Mouse (Mus musculus) liver, adult 2 months (tissue): ENCODE data around the gene Gm4869. TPM values are rescaled to one million over a fixed set of nuclear protein-coding genes. Genes with fewer than 3 reads are reported as not detected.

Experiments used
- DNase-seq: peaks from one replicate; pipeline ENCODE4 v3.0.0-alpha.2; 2011; ENCODE audit warnings: low read depth, low spot score; ENCODE audit errors: extremely low read depth
- H3K27ac ChIP-seq: fragments of 200-500 bp; replicated peaks from 2 replicates; pipeline ENCODE4 v1.5.1; 2012; ENCODE audit warnings: low read depth, mild to moderate bottlenecking, control low read depth, inconsistent platforms, low read length; ENCODE audit not compliant: insufficient read depth
- H3K27me3 ChIP-seq: fragments of 200-500 bp; 2 replicates; pipeline ENCODE4 v1.6.1; 2012; ENCODE audit warnings: mild to moderate bottlenecking, moderate library complexity, low read length, inconsistent platforms; ENCODE audit not compliant: control insufficient read depth, insufficient read depth
- H3K36me3 ChIP-seq: fragments of 200-500 bp; 2 replicates; pipeline ENCODE4 v1.6.1; 2012; ENCODE audit warnings: low read length, inconsistent platforms; ENCODE audit not compliant: control insufficient read depth, insufficient read depth
- H3K4me1 ChIP-seq: fragments of 200-500 bp; 2 replicates; pipeline ENCODE4 v1.6.1; 2011; ENCODE audit warnings: low read length; ENCODE audit not compliant: control insufficient read depth, insufficient read depth
- H3K4me3 ChIP-seq: fragments of 200-500 bp; 2 replicates; pipeline ENCODE4 v1.5.1; 2011; ENCODE audit warnings: low read depth, mild to moderate bottlenecking, control low read depth, low read length, moderate library complexity; ENCODE audit not compliant: insufficient read depth
- H3K79me2 ChIP-seq: fragments of 200-500 bp; 2 replicates; pipeline ENCODE4 v1.6.1; 2012; ENCODE audit warnings: inconsistent platforms, mild to moderate bottlenecking, low read length, moderate library complexity; ENCODE audit not compliant: control insufficient read depth, insufficient read depth
- H3K9ac ChIP-seq: fragments of 200-500 bp; 2 replicates; pipeline ENCODE4 v1.6.1; 2012; ENCODE audit warnings: low read depth, mild to moderate bottlenecking, control low read depth, inconsistent platforms, low read length
- CTCF ChIP-seq: fragments of 200-500 bp; IDR thresholded peaks from 2 replicates; pipeline ENCODE4 v1.5.1; 2011; ENCODE audit warnings: low read depth, low read length, control low read depth
- POLR2A ChIP-seq: fragments of 200-500 bp; IDR thresholded peaks from 2 replicates; pipeline ENCODE4 v1.6.1; 2011; ENCODE audit warnings: low read length, control low read depth; ENCODE audit not compliant: insufficient read depth; ENCODE audit errors: extremely low read depth
- WGBS: fragments of 180-500 bp; shearing (Covaris S2); methylation state at CpG from one replicate; pipeline ENCODE4 v1.1.7; 2018; 5-methylcytosine and 5-hydroxymethylcytosine counted together
- polyA plus RNA-seq: library from polyadenylated mRNA; depleted of rRNA; stranded (reverse); fragments of >200 nt; gene quantifications from 2 replicates; pipeline ENCODE4 v1.2.3, GENCODE M21; 2012
- total RNA-seq: library from RNA; depleted of rRNA; stranded (reverse); fragments of >200 nt; gene quantifications from 2 replicates; pipeline ENCODE4 v1.2.3, GENCODE M21; 2014

Gene Gm4869
- total and polyA plus RNA-seq, 2 experiments, result not detected

DNA sequence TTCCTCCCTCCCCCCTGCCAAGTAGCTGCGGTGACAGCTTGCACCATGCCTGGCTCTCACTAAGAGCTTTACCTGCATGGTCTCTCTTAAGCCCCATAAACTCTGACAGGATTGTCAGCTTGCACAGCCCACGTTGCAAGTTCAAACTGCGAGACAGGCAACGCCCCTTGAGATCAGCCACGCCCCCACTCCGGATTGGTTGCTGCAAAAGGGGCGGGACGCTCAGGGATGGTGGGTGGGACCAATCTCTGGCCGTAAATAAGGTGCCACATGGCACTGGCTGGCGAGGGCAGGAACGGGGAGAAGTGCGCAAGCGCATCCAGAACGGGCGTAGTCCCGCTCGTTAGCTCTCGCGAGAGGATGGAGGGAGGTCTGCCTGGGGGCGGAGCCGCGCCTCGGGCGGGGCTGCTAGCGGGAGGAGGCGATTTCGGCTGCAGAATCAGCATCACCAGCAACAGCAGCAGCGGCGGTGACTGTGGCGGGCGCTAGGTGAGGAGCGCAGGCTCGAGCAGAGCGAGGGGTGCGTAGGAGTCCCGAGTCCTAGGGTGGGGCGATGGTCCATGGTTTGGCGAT, 59.8 kb downstream of the Gm4869 start, which contains the start of gene Chst12:
Gene Chst12, plus strand, starts transcription at position 343 of the 573 bp plus-strand sequence.
- DNase-seq, result peak; percentile 93
- WGBS, result 1% methylated on average over 38 of the region's 38 CpGs
- TF ChIP-seq POLR2A, result 0 out of 2 replicates have a peak, but pooled peaks have one; percentile 20
- TF ChIP-seq CTCF, result no peak
- Histone ChIP-seq H3K36me3 (no peaks in the 10 kb centered on the region), H3K27me3 (no peaks in the 10 kb centered on the region), H3K27ac (no peak within 1 kb of the TSS), H3K9ac (peak within 1 kb of the TSS; percentile 50), H3K79me2 (no peaks in the 10 kb centered on the region), H3K4me3 (peak within 1 kb of the TSS; percentile 64), H3K4me1 (peaks cover 16% of the 10 kb centered on the region)

GRCm38 (mm10) chr5:140506096-140506794, 60.8 kb downstream of the Gm4869 start:
- no peaks in the 10 kb centered on the region for H3K36me3 ChIP-seq
- H3K79me2 ChIP-seq, result no peaks in the 10 kb centered on the region
- H3K4me1 ChIP-seq, result peaks cover 12% of the 10 kb centered on the region
- peak overlapping the region; percentile 64 for H3K4me3 ChIP-seq
- DNase-seq, result no peak
- no peaks in the 10 kb centered on the region for H3K27me3 ChIP-seq
- TF ChIP-seq CTCF (0 out of 2 replicates have a peak, but pooled peaks have one; percentile 2), POLR2A (no peak)
- no peak overlapping the region for H3K27ac ChIP-seq
- WGBS, result 42% methylated on average over 22 of the region's 22 CpGs
- H3K9ac ChIP-seq, result peak overlapping the region; percentile 50

GRCm38 (mm10) chr5:140507466-140508208, 62.2 kb downstream of the Gm4869 start:
- H3K9ac ChIP-seq, result no peak overlapping the region
- peaks cover 9% of the 10 kb centered on the region for H3K4me1 ChIP-seq
- TF ChIP-seq POLR2A (no peak), CTCF (no peak)
- no peak overlapping the region for H3K27ac ChIP-seq
- H3K79me2 ChIP-seq, result no peaks in the 10 kb centered on the region
- no peak for DNase-seq
- WGBS, result 85% methylated on average over 14 of the region's 14 CpGs
- no peaks in the 10 kb centered on the region for H3K27me3 ChIP-seq
- H3K4me3 ChIP-seq, result no peak overlapping the region
- no peaks in the 10 kb centered on the region for H3K36me3 ChIP-seq

- Histone ChIP-seq H3K4me1 (peaks cover 5% of the 10 kb centered on the region; the same call in 1 of the 2 replicates), H3K36me3 (no peaks in the 10 kb centered on the region), H3K27ac (no peak overlapping the region), H3K4me3 (no peak overlapping the region), H3K27me3 (no peaks in the 10 kb centered on the region), H3K79me2 (no peaks in the 10 kb centered on the region), H3K9ac (no peak overlapping the region)
- no peak for DNase-seq
- 62% methylated on average over 8 of the region's 8 CpGs for WGBS
- TF ChIP-seq CTCF (no peak), POLR2A (no peak)
Observed at GRCm38 (mm10) chr5:140508686-140509085, 63.2 kb downstream of the Gm4869 start.

DNA sequence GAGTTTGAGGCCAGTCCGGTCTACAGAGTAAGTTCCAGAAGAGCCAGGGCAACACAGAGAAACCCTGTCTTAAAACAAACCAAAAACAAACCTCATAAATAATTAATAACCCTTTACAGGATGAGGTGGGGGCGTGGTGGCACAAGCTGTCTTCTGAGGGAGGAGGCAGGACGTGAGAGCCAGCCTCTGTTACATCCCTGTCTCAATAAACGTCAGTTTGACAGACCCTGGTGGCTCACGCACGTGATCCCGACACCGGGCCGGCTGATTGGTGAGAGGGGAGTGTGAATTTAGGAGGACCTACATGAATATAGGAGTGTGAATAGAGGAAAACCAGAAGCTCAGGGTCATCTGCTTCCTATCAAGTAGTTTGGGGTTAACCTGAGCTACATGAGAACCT, 63.8 kb downstream of the Gm4869 start:
- Histone ChIP-seq H3K79me2 (no peaks in the 10 kb centered on the region), H3K4me1 (peaks cover 5% of the 10 kb centered on the region; the same call in 1 of the 2 replicates), H3K27ac (no peak overlapping the region), H3K36me3 (no peaks in the 10 kb centered on the region), H3K4me3 (no peak overlapping the region), H3K27me3 (no peaks in the 10 kb centered on the region), H3K9ac (no peak overlapping the region)
- TF ChIP-seq POLR2A, result no peak
- TF ChIP-seq CTCF, result no peak
- 70% methylated on average over 9 of the region's 9 CpGs for WGBS
- DNase-seq, result no peak
